ENCODE assay signal across 17 mouse cellular contexts in the genomic region with DNA sequence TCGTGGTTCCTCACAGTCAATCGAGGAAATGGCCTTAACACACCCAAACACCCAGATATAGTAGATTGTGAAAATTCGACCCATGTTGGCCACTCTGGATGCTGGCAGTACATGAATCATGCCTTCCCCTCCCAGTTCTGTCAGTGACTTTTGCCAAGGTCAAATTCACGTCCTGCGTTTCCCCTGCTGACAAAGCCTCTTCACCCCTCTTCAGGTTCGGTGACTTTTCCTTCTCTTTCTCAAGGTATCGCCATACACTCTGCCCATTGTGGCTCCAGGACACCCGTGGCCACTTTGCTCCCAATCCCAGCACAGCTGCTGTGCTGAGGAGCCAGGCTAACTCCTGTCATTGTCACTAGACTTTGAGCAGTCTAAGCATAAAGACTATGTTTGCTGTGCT.
"Had no signal": no experiment of that assay in that cellular context is flagged by ENCODE, and none has a peak within 500 bp of the region (broad histone marks: within the 10 kb centered on the region; RNA-seq: fewer than 3 reads in every experiment).

No protein-coding gene starts in this region.

- H3K4me1 ChIP-seq: neural tube, embryonic 15.5 days had no signal

- H3K36me3 ChIP-seq: limb, embryonic 13.5 days; midbrain, embryonic 10.5 days; neural tube, embryonic 15.5 days had no signal

- DNase-seq: kidney, postnatal 10 days; kidney, postnatal 4 days; left cerebral cortex, postnatal 4 days; lung, adult 18-20 months; lung, postnatal 36 days; midbrain, embryonic 14.5 days; right cerebral cortex, postnatal 4 days; spleen, adult 18-20 months; thymus, adult 2 months; thymus, postnatal 36 days had no signal

- ATAC-seq: lung, postnatal 0 days had no signal

- H3K9me3 ChIP-seq: limb, embryonic 13.5 days; midbrain, embryonic 10.5 days; neural tube, embryonic 15.5 days had no signal

- H3K9ac ChIP-seq: limb, embryonic 13.5 days; liver, embryonic 14.5 days; neural tube, embryonic 15.5 days had no signal

- H3K4me2 ChIP-seq: limb, embryonic 13.5 days; neural tube, embryonic 15.5 days had no signal

- H3K27ac ChIP-seq: layer of hippocampus, adult 2 months; limb, embryonic 13.5 days; liver, embryonic 14.5 days; midbrain, embryonic 10.5 days; neural tube, embryonic 15.5 days had no signal

- H3K27me3 ChIP-seq: limb, embryonic 13.5 days; neural tube, embryonic 15.5 days had no signal

- H3K4me3 ChIP-seq: layer of hippocampus, adult 2 months; limb, embryonic 13.5 days; midbrain, embryonic 10.5 days; myocyte; neural tube, embryonic 15.5 days had no signal
